ENCODE assay signal across 15 mouse cellular contexts in genomic region chr3:86723415-86724298, GRCm38 (mm10).
DNase-seq lines count a peak whose midpoint lies in the region; ATAC-seq and TF ChIP-seq lines count a peak whose summit lies in the region.
"Had no signal": no experiment of that assay in that cellular context is flagged by ENCODE, and none has a peak within 500 bp of the region (broad histone marks: within the 10 kb centered on the region; RNA-seq: fewer than 3 reads in every experiment).

No protein-coding gene starts in this region.

- peak; percentile 63 for DNase-seq in kidney, postnatal 0 days (ENCODE audit: low spot score)
- no peak for DNase-seq in kidney, adult 11 months
- peak; percentile 42 for DNase-seq in embryo, embryonic 10.5 days (ENCODE audit: low spot score)
- DNase-seq in embryonic facial prominence, embryonic 14.5 days (ENCODE audit: low spot score), result peak; percentile 70
- DNase-seq in midbrain, postnatal 0 days (ENCODE audit: low spot score), result no peak
- no peak for DNase-seq in thymus, adult 2 months
- DNase-seq: cerebellum, postnatal 10 days; liver, embryonic 13.5 days; right cerebral cortex, postnatal 4 days had no signal

- H3K9ac ChIP-seq in kidney, postnatal 0 days (ENCODE audit: low read depth, low read length), result no peak overlapping the region
- H3K9ac ChIP-seq in embryonic facial prominence, embryonic 14.5 days (ENCODE audit: low read depth, low read length), result peak overlapping the region; percentile 37; the same call in 1 of the 2 replicates
- H3K9ac ChIP-seq in midbrain, postnatal 0 days (replicated peaks; ENCODE audit: low read length, poor library complexity, severe bottlenecking), result 0 out of 2 replicates have a peak overlapping the region, but pooled peaks have one; percentile 9
- H3K9ac ChIP-seq in hindbrain, embryonic 12.5 days, result no peak overlapping the region
- H3K9ac ChIP-seq: hindbrain, embryonic 13.5 days; liver, embryonic 13.5 days had no signal

- ATAC-seq in kidney, postnatal 0 days (replicated peaks; ENCODE audit: low FRiP score, low read depth), result no peak
- no peak for ATAC-seq in embryonic facial prominence, embryonic 14.5 days (ENCODE audit: low read depth)
- no peak for ATAC-seq in midbrain, postnatal 0 days (ENCODE audit: low FRiP score)
- ATAC-seq in hindbrain, embryonic 12.5 days (ENCODE audit: low FRiP score), result no peak
- ATAC-seq: Patski had no signal

- H3K27me3 ChIP-seq in kidney, postnatal 0 days (ENCODE audit: insufficient read depth, low read length), result no peaks in the 10 kb centered on the region
- no peaks in the 10 kb centered on the region for H3K27me3 ChIP-seq in embryonic facial prominence, embryonic 14.5 days (replicated peaks; ENCODE audit: control insufficient read depth, insufficient read depth, low read length)
- H3K27me3 ChIP-seq in midbrain, postnatal 0 days (ENCODE audit: insufficient read depth, low read length), result no peaks in the 10 kb centered on the region
- no peaks in the 10 kb centered on the region for H3K27me3 ChIP-seq in thymus, adult 2 months (ENCODE audit: control insufficient read depth, insufficient read depth, low read length)
- H3K27me3 ChIP-seq in hindbrain, embryonic 12.5 days, result no peaks in the 10 kb centered on the region
- H3K27me3 ChIP-seq: CH12.LX; hindbrain, embryonic 13.5 days; liver, embryonic 13.5 days; Patski had no signal

- no peaks in the 10 kb centered on the region for H3K36me3 ChIP-seq in kidney, postnatal 0 days (ENCODE audit: insufficient read depth, low read length)
- no peaks in the 10 kb centered on the region for H3K36me3 ChIP-seq in embryonic facial prominence, embryonic 14.5 days (ENCODE audit: control insufficient read depth, insufficient read depth, low read length)
- H3K36me3 ChIP-seq in midbrain, postnatal 0 days (ENCODE audit: insufficient read depth, low read length), result no peaks in the 10 kb centered on the region
- no peaks in the 10 kb centered on the region for H3K36me3 ChIP-seq in thymus, adult 2 months (ENCODE audit: control insufficient read depth, insufficient read depth, low read length)
- no peaks in the 10 kb centered on the region for H3K36me3 ChIP-seq in hindbrain, embryonic 12.5 days
- H3K36me3 ChIP-seq: hindbrain, embryonic 13.5 days; liver, embryonic 13.5 days had no signal

- H3K9me3 ChIP-seq in kidney, postnatal 0 days (replicated peaks; ENCODE audit: low read length), result no peaks in the 10 kb centered on the region
- H3K9me3 ChIP-seq in embryonic facial prominence, embryonic 14.5 days (ENCODE audit: control insufficient read depth, low read length), result no peaks in the 10 kb centered on the region
- H3K9me3 ChIP-seq in midbrain, postnatal 0 days (ENCODE audit: low read length), result no peaks in the 10 kb centered on the region
- no peaks in the 10 kb centered on the region for H3K9me3 ChIP-seq in hindbrain, embryonic 12.5 days (replicated peaks)
- H3K9me3 ChIP-seq: hindbrain, embryonic 13.5 days; liver, embryonic 13.5 days had no signal

- H3K4me1 ChIP-seq in kidney, postnatal 0 days (replicated peaks; ENCODE audit: insufficient read depth, low read length), result no peaks in the 10 kb centered on the region
- peaks cover 9% of the 10 kb centered on the region for H3K4me1 ChIP-seq in embryonic facial prominence, embryonic 14.5 days (ENCODE audit: control insufficient read depth, insufficient read depth, low read length)
- no peaks in the 10 kb centered on the region; the same call in 1 of the 2 replicates for H3K4me1 ChIP-seq in midbrain, postnatal 0 days (ENCODE audit: insufficient read depth, low read length)
- no peaks in the 10 kb centered on the region for H3K4me1 ChIP-seq in thymus, adult 2 months (replicated peaks; ENCODE audit: control insufficient read depth, insufficient read depth, low read length)
- no peaks in the 10 kb centered on the region for H3K4me1 ChIP-seq in hindbrain, embryonic 12.5 days
- H3K4me1 ChIP-seq: liver, embryonic 13.5 days had no signal

- no peak overlapping the region for H3K4me3 ChIP-seq in kidney, postnatal 0 days (replicated peaks; ENCODE audit: low read depth, low read length)
- no peak overlapping the region for H3K4me3 ChIP-seq in embryonic facial prominence, embryonic 14.5 days (ENCODE audit: low read depth, low read length)
- no peak overlapping the region for H3K4me3 ChIP-seq in midbrain, postnatal 0 days (ENCODE audit: low read depth, low read length)
- H3K4me3 ChIP-seq in thymus, adult 2 months (ENCODE audit: control insufficient read depth, insufficient read depth, low read length), result no peak overlapping the region
- no peak overlapping the region for H3K4me3 ChIP-seq in hindbrain, embryonic 12.5 days
- H3K4me3 ChIP-seq: erythroblast, embryonic 14.5 days; hindbrain, embryonic 13.5 days; liver, embryonic 13.5 days; myocyte had no signal

- WGBS in kidney, postnatal 0 days, result 28% methylated on average over 9 of the region's 9 CpGs
- 23% methylated on average over 9 of the region's 9 CpGs for WGBS in embryonic facial prominence, embryonic 14.5 days
- WGBS in midbrain, postnatal 0 days, result 18% methylated on average over 9 of the region's 9 CpGs
- 92% methylated on average over 9 of the region's 9 CpGs for WGBS in thymus, adult 2 months
- 52% methylated on average over 9 of the region's 9 CpGs for WGBS in hindbrain, embryonic 12.5 days

- H3K4me2 ChIP-seq in kidney, postnatal 0 days (ENCODE audit: low read length), result no peak overlapping the region
- H3K4me2 ChIP-seq in embryonic facial prominence, embryonic 14.5 days (ENCODE audit: low read depth, low read length), result peak overlapping the region; percentile 19; the same call in 1 of the 2 replicates
- no peak overlapping the region for H3K4me2 ChIP-seq in midbrain, postnatal 0 days (ENCODE audit: low read depth, low read length, poor library complexity, severe bottlenecking)
- H3K4me2 ChIP-seq in hindbrain, embryonic 12.5 days (replicated peaks), result no peak overlapping the region
- H3K4me2 ChIP-seq: hindbrain, embryonic 13.5 days; liver, embryonic 13.5 days had no signal

- no peak overlapping the region for H3K27ac ChIP-seq in kidney, postnatal 0 days
- H3K27ac ChIP-seq in embryonic facial prominence, embryonic 14.5 days (replicated peaks; ENCODE audit: low read depth, low read length), result peak overlapping the region; percentile 16; the same call in 1 of the 2 replicates
- H3K27ac ChIP-seq in midbrain, postnatal 0 days (ENCODE audit: low read depth, low read length), result no peak overlapping the region
- no peak overlapping the region for H3K27ac ChIP-seq in thymus, adult 2 months (ENCODE audit: control insufficient read depth, insufficient read depth, low read length)
- no peak overlapping the region for H3K27ac ChIP-seq in hindbrain, embryonic 12.5 days
- H3K27ac ChIP-seq: hindbrain, embryonic 13.5 days; liver, embryonic 13.5 days had no signal

- no peak for TF ChIP-seq CTCF in kidney, postnatal 0 days (IDR thresholded peaks at IDR 0.05; ENCODE audit: low read depth)
- no peak for TF ChIP-seq CTCF in midbrain, postnatal 0 days (IDR thresholded peaks at IDR 0.05)
- no peak for TF ChIP-seq CTCF in thymus, adult 2 months (IDR thresholded peaks at IDR 0.05; ENCODE audit: borderline replicate concordance, control insufficient read depth, extremely low read depth, insufficient read depth, low read length, poor library complexity)

- TF ChIP-seq POLR2A in thymus, adult 2 months (IDR thresholded peaks at IDR 0.05; ENCODE audit: control insufficient read depth, extremely low read depth, insufficient read depth, low read length, poor library complexity), result no peak

Comparison
In these comparisons a context has a peak if more than half of its experiments do, and no peak if none do; other contexts are left out.
1. DNase-seq: peak in kidney, postnatal 0 days (single experiment), embryo, embryonic 10.5 days (single experiment) and embryonic facial prominence, embryonic 14.5 days (single experiment); none in kidney, adult 11 months (single experiment), midbrain, postnatal 0 days (single experiment) and thymus, adult 2 months (single experiment).
2. H3K9ac ChIP-seq: peak in embryonic facial prominence, embryonic 14.5 days (single experiment) and midbrain, postnatal 0 days (single experiment); none in kidney, postnatal 0 days (single experiment) and hindbrain, embryonic 12.5 days (single experiment).